Mouse (Mus musculus): ENCODE measurements around the gene Jund. TPM values are rescaled to one million over a fixed set of nuclear protein-coding genes. Genes with fewer than 3 reads are reported as not detected.
A peak's percentile ranks its signal among the peaks of the same experiment; 100 is the strongest.

Jund gene
- polyA plus RNA-seq, 1 experiment: 48.1 TPM

DNA sequence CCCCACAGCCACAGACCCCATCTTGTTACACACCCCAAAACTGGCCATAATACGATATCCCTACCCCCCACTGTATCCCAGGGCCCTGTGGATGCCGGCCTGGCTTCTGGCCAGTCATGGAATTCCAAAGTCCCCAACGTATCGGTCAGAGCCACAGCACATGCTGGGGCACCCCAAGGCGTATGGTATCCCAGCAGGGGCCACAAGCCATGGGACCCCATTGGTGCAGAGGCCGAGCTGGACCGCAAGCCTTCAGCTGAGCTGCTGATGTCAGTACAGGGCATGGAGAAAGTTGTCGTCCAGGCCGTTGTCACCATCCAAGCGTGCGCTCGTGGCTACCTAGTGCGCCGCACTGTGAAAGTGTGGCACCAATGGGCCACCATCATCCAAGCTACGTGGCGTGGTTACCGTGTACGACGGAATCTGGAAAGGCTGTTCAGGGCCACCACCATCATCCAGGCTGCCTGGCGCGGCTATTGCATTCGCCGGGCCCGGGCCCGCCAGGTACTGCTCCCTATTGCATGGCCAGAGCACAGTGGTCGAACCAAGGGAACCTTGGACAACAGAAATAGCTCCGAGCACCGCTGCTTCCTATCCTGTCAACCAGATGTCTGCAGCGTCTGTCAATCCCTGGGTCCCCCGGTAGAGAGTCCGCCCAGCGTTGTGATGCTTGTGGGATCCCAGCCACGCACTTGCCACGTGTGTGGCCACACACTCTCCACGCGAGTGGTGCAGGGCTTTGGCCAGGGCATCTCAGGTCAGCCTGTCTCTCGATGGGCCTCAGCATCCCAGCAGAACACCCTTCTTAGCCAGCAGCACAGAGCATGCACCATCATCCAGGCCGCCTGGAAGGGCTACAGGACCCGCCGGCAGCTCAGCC is 18.0 kb downstream of the Jund start:
- TF ChIP-seq CTCF (IDR thresholded peaks at IDR 0.05; ENCODE audit: control insufficient read depth, insufficient read depth, low read length) (no peak), POLR2A (IDR thresholded peaks at IDR 0.05; ENCODE audit: borderline replicate concordance, control insufficient read depth, low read depth, low read length) (no peak)
- whole genome bisulfite sequencing: 87% methylated on average over 40 of the region's 40 CpGs
- no peaks in the 10 kb centered on the region for H3K4me1 ChIP-seq (ENCODE audit: control insufficient read depth, insufficient read depth, low read length)

GRCm38 (mm10) chr8:70718297-70718696 is 19.5 kb downstream of the Jund start, which contains the start of gene Gm3336:
Gene Gm3336 (plus strand): TSS chr8:70718543.
- Histone ChIP-seq H3K4me3 (replicated peaks; ENCODE audit: control insufficient read depth, low read depth, low read length) (no peak within 1 kb of the TSS), H3K4me1 (ENCODE audit: control insufficient read depth, insufficient read depth, low read length) (no peaks in the 10 kb centered on the region), H3K27ac (ENCODE audit: control insufficient read depth, insufficient read depth, low read depth, low read length, poor library complexity) (no peak within 1 kb of the TSS; the same call in 1 of the 2 replicates)
- 2% methylated on average over 19 of the region's 19 CpGs for WGBS
- TF ChIP-seq CTCF (IDR thresholded peaks at IDR 0.05; ENCODE audit: control insufficient read depth, insufficient read depth, low read length) (peak; percentile 78), POLR2A (IDR thresholded peaks at IDR 0.05; ENCODE audit: borderline replicate concordance, control insufficient read depth, low read depth, low read length) (no peak; the same call in 1 of the 2 replicates)

More for the DNA sequence above, 18.0 kb downstream of the Jund start:
- no peak overlapping the region for H3K27ac ChIP-seq (ENCODE audit: control insufficient read depth, insufficient read depth, low read depth, low read length, poor library complexity)
- H3K4me3 ChIP-seq (replicated peaks; ENCODE audit: control insufficient read depth, low read depth, low read length): no peak overlapping the region

DNA sequence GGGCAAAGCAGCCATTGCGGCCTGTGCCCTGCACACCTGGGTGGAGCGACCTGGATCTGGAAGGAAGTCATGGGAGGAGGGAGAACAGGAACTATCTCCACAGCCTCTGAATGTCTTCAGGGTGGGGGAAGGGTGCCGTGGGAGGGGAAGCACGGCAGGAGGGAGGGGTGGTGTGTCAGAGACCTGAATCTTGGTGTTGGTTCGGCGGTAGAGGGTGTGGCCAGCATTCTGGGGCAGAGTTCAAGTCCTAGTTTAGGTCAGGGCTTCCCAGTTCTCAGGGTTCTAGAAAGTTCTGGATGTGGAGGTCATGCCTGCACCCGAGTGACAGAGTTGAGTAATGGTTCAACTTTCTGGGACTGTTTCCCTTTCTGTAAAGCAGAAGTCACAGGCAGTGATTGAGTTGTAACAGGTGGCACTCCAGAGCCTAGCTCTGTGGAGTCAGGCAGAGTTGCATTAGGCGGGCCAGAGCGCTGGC is 21.1 kb downstream of the Jund start:
- WGBS: 21% methylated on average over 9 of the region's 9 CpGs
- no peaks in the 10 kb centered on the region for H3K4me1 ChIP-seq (ENCODE audit: control insufficient read depth, insufficient read depth, low read length)
- H3K27ac ChIP-seq (ENCODE audit: control insufficient read depth, insufficient read depth, low read depth, low read length, poor library complexity): no peak overlapping the region
- TF ChIP-seq POLR2A (IDR thresholded peaks at IDR 0.05; ENCODE audit: borderline replicate concordance, control insufficient read depth, low read depth, low read length) (no peak), CTCF (IDR thresholded peaks at IDR 0.05; ENCODE audit: control insufficient read depth, insufficient read depth, low read length) (no peak)
- H3K4me3 ChIP-seq (replicated peaks; ENCODE audit: control insufficient read depth, low read depth, low read length): no peak overlapping the region

DNA sequence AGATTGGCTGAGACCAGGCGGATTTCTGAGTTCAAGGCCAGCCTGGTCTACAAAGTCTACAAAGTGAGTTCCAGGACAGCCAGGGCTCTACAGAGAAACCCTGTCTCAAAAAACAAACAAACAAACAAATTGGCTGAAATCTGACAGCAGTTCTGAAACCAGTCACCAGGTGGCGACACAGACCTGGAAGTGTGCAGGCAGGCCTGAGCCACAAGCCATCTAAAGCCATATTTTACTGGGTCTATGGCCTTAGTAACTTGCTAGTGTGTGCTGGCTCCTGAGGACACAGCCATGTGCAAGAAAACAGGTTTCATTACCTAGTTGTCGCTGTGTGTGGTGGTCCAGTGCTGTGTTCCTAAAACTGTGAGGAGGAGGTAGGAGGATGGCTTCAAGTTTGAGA is 22.0 kb downstream of the Jund start:
- no peak overlapping the region for H3K27ac ChIP-seq (ENCODE audit: control insufficient read depth, insufficient read depth, low read depth, low read length, poor library complexity)
- no peak overlapping the region for H3K4me3 ChIP-seq (replicated peaks; ENCODE audit: control insufficient read depth, low read depth, low read length)
- TF ChIP-seq POLR2A (IDR thresholded peaks at IDR 0.05; ENCODE audit: borderline replicate concordance, control insufficient read depth, low read depth, low read length) (no peak), CTCF (IDR thresholded peaks at IDR 0.05; ENCODE audit: control insufficient read depth, insufficient read depth, low read length) (peak; percentile 96)
- H3K4me1 ChIP-seq (ENCODE audit: control insufficient read depth, insufficient read depth, low read length): no peaks in the 10 kb centered on the region
- WGBS: 8% methylated on average over 3 of the region's 3 CpGs

- no peaks in the 10 kb centered on the region for H3K4me1 ChIP-seq (ENCODE audit: control insufficient read depth, insufficient read depth, low read length)
- TF ChIP-seq CTCF (IDR thresholded peaks at IDR 0.05; ENCODE audit: control insufficient read depth, insufficient read depth, low read length): no peak
- no peak for TF ChIP-seq POLR2A (IDR thresholded peaks at IDR 0.05; ENCODE audit: borderline replicate concordance, control insufficient read depth, low read depth, low read length)
- 86% methylated on average over 8 of the region's 8 CpGs for WGBS
- H3K27ac ChIP-seq (ENCODE audit: control insufficient read depth, insufficient read depth, low read depth, low read length, poor library complexity): no peak overlapping the region
- no peak overlapping the region for H3K4me3 ChIP-seq (replicated peaks; ENCODE audit: control insufficient read depth, low read depth, low read length)
Measured at GRCm38 (mm10) chr8:70721601-70722000, 22.9 kb downstream of the Jund start.

DNA sequence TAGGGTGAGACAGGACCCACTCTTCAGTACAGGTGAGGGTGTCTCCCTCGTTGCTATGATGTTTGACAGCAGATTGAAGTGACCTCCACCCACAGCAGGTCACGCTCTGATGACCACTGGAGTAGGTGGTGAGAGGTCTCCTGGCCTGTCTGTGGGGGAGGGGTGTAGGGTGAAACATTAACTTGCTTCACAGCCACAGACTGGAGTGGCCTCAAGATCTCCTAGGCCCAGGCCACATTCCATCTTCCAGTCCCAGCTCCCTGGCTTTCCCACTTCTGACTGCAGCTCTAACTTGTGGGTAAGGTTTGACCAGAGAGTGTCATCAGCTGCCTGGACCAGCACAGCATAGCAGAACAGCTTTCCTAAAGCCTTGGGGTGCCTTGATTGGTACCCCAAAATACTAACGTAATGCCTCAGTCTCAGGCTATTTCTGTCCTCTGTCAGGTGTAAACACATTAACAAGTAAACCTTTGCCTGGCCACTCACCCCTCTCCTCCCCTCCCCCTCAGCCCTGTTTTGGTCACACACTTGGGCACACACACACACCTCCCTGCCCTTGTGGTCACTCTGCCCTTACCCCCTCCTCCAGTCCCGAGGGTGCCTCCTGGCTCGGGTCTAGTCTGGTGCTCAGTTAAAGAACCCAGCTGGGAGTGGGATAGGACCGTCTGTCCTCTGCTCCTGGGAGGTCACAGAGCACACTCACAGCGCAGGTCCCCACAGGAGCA is 24.9 kb downstream of the Jund start, which contains the start of gene Pde4c:
Gene Pde4c (plus strand): TSS at position 235 of the 725 bp plus-strand sequence.
- no peaks in the 10 kb centered on the region for H3K4me1 ChIP-seq (ENCODE audit: control insufficient read depth, insufficient read depth, low read length)
- no peak for TF ChIP-seq CTCF (IDR thresholded peaks at IDR 0.05; ENCODE audit: control insufficient read depth, insufficient read depth, low read length)
- no peak for TF ChIP-seq POLR2A (IDR thresholded peaks at IDR 0.05; ENCODE audit: borderline replicate concordance, control insufficient read depth, low read depth, low read length)
- WGBS: 68% methylated on average over 7 of the region's 7 CpGs
- no peak within 1 kb of the TSS for H3K4me3 ChIP-seq (replicated peaks; ENCODE audit: control insufficient read depth, low read depth, low read length)
- H3K27ac ChIP-seq (ENCODE audit: control insufficient read depth, insufficient read depth, low read depth, low read length, poor library complexity): no peak within 1 kb of the TSS

DNA sequence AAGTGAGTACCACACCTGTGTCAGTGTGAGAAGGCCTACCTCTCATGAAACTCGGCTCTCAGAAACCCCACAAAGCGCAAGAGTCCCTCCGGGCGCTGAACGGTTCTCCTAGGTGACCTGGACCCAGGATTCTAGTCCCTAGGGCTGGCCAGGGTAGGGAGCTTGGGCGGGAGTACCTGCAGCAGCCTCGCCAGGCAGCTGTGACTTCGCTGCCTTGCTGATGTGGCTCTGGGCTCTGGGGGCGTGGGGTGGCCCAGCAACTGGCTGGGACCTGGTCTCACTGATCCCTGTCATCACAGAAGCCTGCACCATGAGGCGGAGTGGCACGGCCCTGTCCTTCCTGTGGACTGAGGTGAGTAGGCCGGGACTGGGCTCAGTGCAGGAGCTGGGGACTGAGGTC is 25.5 kb downstream of the Jund start:
- Histone ChIP-seq H3K4me1 (ENCODE audit: control insufficient read depth, insufficient read depth, low read length) (no peaks in the 10 kb centered on the region), H3K27ac (ENCODE audit: control insufficient read depth, insufficient read depth, low read depth, low read length, poor library complexity) (no peak overlapping the region), H3K4me3 (replicated peaks; ENCODE audit: control insufficient read depth, low read depth, low read length) (no peak overlapping the region)
- 87% methylated on average over 12 of the region's 12 CpGs for WGBS
- TF ChIP-seq CTCF (IDR thresholded peaks at IDR 0.05; ENCODE audit: control insufficient read depth, insufficient read depth, low read length): no peak
- TF ChIP-seq POLR2A (IDR thresholded peaks at IDR 0.05; ENCODE audit: borderline replicate concordance, control insufficient read depth, low read depth, low read length): no peak

All from bone marrow, adult 2 months (tissue).